Mouse (Mus musculus) heart, adult 18-20 months (tissue): ENCODE results near the gene Hivep2. TPM values are rescaled to one million over a fixed set of nuclear protein-coding genes. Genes with fewer than 3 reads are reported as not detected.

ENCODE experiments used
- DNase-seq, 2 experiments: peaks; one replicate each; pipeline ENCODE4 v3.0.0; 2021 to 2022; ENCODE audit warnings: mixed read lengths in 1 of 2
- total RNA-seq, 2 experiments: library from RNA; stranded (reverse); gene quantifications; 2 replicates each; pipeline ENCODE4 v1.2.3; 2021

The Hivep2 gene
- total RNA-seq, 2 experiments from 2014 or later = 18.4 to 18.8 TPM

GRCm38 (mm10) chr10:14048916-14049445 is 83.1 kb downstream of the Hivep2 start:
- DNase-seq = no peak

GRCm38 (mm10) chr10:14049686-14050085 is 83.8 kb downstream of the Hivep2 start:
- DNase-seq = no peak

GRCm38 (mm10) chr10:14050586-14050985 is 84.7 kb downstream of the Hivep2 start:
- DNase-seq = no peak

GRCm38 (mm10) chr10:14052109-14052689 is 86.3 kb downstream of the Hivep2 start:
- DNase-seq = no peak

- DNase-seq = no peak
These were observed 89.0 kb downstream of the Hivep2 start for GRCm38 (mm10) chr10:14054860-14055259.

GRCm38 (mm10) chr10:14055533-14055981 is 89.7 kb downstream of the Hivep2 start:
- peak; percentile 71 for DNase-seq

GRCm38 (mm10) chr10:14056057-14056456 is 90.2 kb downstream of the Hivep2 start:
- no peak for DNase-seq

- peak; percentile 86 to 93 for DNase-seq
These were observed 90.9 kb downstream of the Hivep2 start for GRCm38 (mm10) chr10:14056584-14057451.

- DNase-seq = no peak
These were observed 92.1 kb downstream of the Hivep2 start for GRCm38 (mm10) chr10:14057841-14058605.

- DNase-seq = no peak
These were observed 92.9 kb downstream of the Hivep2 start for GRCm38 (mm10) chr10:14058742-14059141.

GRCm38 (mm10) chr10:14059581-14059980 is 93.7 kb downstream of the Hivep2 start:
- DNase-seq = no peak

- no peak for DNase-seq
These were observed 94.4 kb downstream of the Hivep2 start for GRCm38 (mm10) chr10:14060302-14060701.

- no peak for DNase-seq
These were observed 97.4 kb downstream of the Hivep2 start for GRCm38 (mm10) chr10:14063226-14063625.

GRCm38 (mm10) chr10:14064759-14065395 is 99.0 kb downstream of the Hivep2 start:
- no peak for DNase-seq

- DNase-seq = no peak
These were observed 101.9 kb downstream of the Hivep2 start for GRCm38 (mm10) chr10:14067802-14068201.

GRCm38 (mm10) chr10:14070498-14071079 is 104.7 kb downstream of the Hivep2 start:
- DNase-seq = no peak

GRCm38 (mm10) chr10:14072504-14072903 is 106.6 kb downstream of the Hivep2 start:
- DNase-seq = no peak

- DNase-seq = peak in 1 of 2 experiments; percentile 28
These were observed 109.9 kb downstream of the Hivep2 start for GRCm38 (mm10) chr10:14075767-14076166.

GRCm38 (mm10) chr10:14076880-14077279 is 111.0 kb downstream of the Hivep2 start:
- DNase-seq = no peak

- DNase-seq = no peak
These were observed 115.0 kb downstream of the Hivep2 start for GRCm38 (mm10) chr10:14080830-14081229.

GRCm38 (mm10) chr10:14081824-14082223 is 115.9 kb downstream of the Hivep2 start:
- no peak for DNase-seq

GRCm38 (mm10) chr10:14082275-14082674 is 116.4 kb downstream of the Hivep2 start:
- DNase-seq = no peak
